Mouse (Mus musculus): Measurements from ENCODE around the gene Pla2g15. TPM values are rescaled to one million over a fixed set of nuclear protein-coding genes. Genes with fewer than 3 reads are reported as not detected.

Gene Pla2g15
- total RNA-seq, 2 experiments from 2014 or later = 2.8 to 3.0 TPM

DNA sequence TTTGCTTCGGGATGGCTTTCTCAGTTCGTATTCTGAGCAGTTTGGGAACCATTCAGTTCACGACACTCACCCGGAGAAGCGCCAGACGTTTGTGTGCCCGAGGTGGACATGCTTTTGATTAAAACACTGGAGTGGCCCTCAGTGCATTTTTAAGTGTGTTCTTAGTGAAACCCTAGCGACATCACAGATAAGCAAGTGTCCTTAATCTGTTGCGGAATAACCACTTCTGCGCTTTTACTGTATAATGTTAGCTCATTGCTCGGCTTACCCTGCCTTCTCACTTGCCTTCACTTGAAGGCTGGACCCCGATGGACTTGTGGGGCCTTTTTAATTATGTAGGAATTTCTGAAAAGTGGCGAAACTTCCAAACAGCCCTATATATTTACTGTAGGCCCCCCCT lies 61.2 kb downstream of the Pla2g15 start:
- DNase-seq = no peak
- intact Hi-C loops (cut with DNase I) = no loop called here

- intact Hi-C loops (cut with DNase I) = no loop called here
- no peak for DNase-seq
Measured at GRCm38 (mm10) chr8:106213959-106214358, 63.8 kb downstream of the Pla2g15 start.

Other genes starting within 250 kb of the Pla2g15 start
- 10 to 100 TPM in 1 of 2 experiments, 1 to 10 TPM in 1; 9.5 to 11.5 TPM for gene Pskh1, start 250.0 kb upstream of the Pla2g15 start, total RNA-seq (2021)
- not detected for gene Ctrl, start 216.5 kb upstream of the Pla2g15 start, total RNA-seq (2021)
- gene Psmb10, start 212.0 kb upstream of the Pla2g15 start, total RNA-seq (2021) = 10 to 100 TPM; 15.7 to 24.2 TPM
- under 1 TPM in 1 of 2 experiments, not detected in 1; 0.25 TPM for gene Lcat, start 207.0 kb upstream of the Pla2g15 start, total RNA-seq (2021)
- gene Slc12a4, start 184.3 kb upstream of the Pla2g15 start, total RNA-seq (2021) = 10 to 100 TPM; 11.2 to 17.7 TPM
- gene Dpep3, start 171.0 kb upstream of the Pla2g15 start, total RNA-seq (2021) = not detected
- 1 to 10 TPM; 9.7 to 10.0 TPM for gene Dus2, start 159.1 kb upstream of the Pla2g15 start, total RNA-seq (2021)
- gene Dpep2nb, start 144.4 kb upstream of the Pla2g15 start, total RNA-seq (2021) = not detected
- 1 to 10 TPM; 8.2 to 9.6 TPM for gene Ddx28, start 138.5 kb upstream of the Pla2g15 start, total RNA-seq (2021)
- gene Nfatc3, start 91.6 kb upstream of the Pla2g15 start, total RNA-seq (2021) = 10 to 100 TPM; 19.5 to 22.8 TPM
- gene Esrp2, start 13.4 kb upstream of the Pla2g15 start, total RNA-seq (2021) = under 1 TPM in 1 of 2 experiments, not detected in 1; 0.26 TPM
- gene Slc7a6, start 18.5 kb downstream of the Pla2g15 start, total RNA-seq (2021) = 10 to 100 TPM in 1 of 2 experiments, 1 to 10 TPM in 1; 5.9 to 10.1 TPM
- 1 to 10 TPM; 7.2 to 8.1 TPM for gene Slc7a6os, start 60.5 kb downstream of the Pla2g15 start, total RNA-seq (2021)
- 10 to 100 TPM; 25.4 to 25.5 TPM for gene Prmt7, start 60.5 kb downstream of the Pla2g15 start, total RNA-seq (2021)
- under 1 TPM; 0.44 to 0.74 TPM for gene Smpd3, start 187.6 kb downstream of the Pla2g15 start, total RNA-seq (2021)

Data from gastrocnemius, postnatal 36 days (tissue).